Mouse (Mus musculus) embryonic facial prominence, embryonic 14.5 days (tissue): ENCODE results near the gene Fga. TPM values are rescaled to one million over a fixed set of nuclear protein-coding genes. Genes with fewer than 3 reads are reported as not detected.

ENCODE experiments used
- ATAC-seq: fragments of 200-750 bp; cut with Nextera tagmentation; 2 replicates; pipeline ENCODE4 v1.8.0; 2017; ENCODE audit warnings: low read depth, moderate number of reproducible peaks, moderate TSS enrichment
- DNase-seq: peaks from one replicate; pipeline ENCODE4 v3.0.0-alpha.2; 2015; ENCODE audit warnings: low spot score
- H3K27ac ChIP-seq: fragments of 300-500 bp; sonication (generic); replicated peaks from 2 replicates; pipeline ENCODE4 v1.5.1; 2014; ENCODE audit warnings: low read depth, mild to moderate bottlenecking, low read length, moderate library complexity
- H3K27me3 ChIP-seq: fragments of 300-500 bp; sonication (generic); replicated peaks from 2 replicates; pipeline ENCODE4 v1.6.1; 2014; ENCODE audit warnings: low read length; ENCODE audit not compliant: control insufficient read depth, insufficient read depth
- H3K36me3 ChIP-seq: fragments of 300-500 bp; sonication (generic); 2 replicates; pipeline ENCODE4 v1.6.1; 2014; ENCODE audit warnings: low read length, mixed read lengths; ENCODE audit not compliant: control insufficient read depth, insufficient read depth
- H3K4me1 ChIP-seq: fragments of 300-500 bp; sonication (generic); 2 replicates; pipeline ENCODE4 v1.6.1; 2014; ENCODE audit warnings: antibody characterized with exemption, low read length; ENCODE audit not compliant: control insufficient read depth, insufficient read depth
- H3K4me2 ChIP-seq: fragments of 300-500 bp; sonication (generic); 2 replicates; pipeline ENCODE4 v1.6.1; 2014; ENCODE audit warnings: low read depth, mild to moderate bottlenecking, low read length, moderate library complexity, mixed read lengths
- H3K4me3 ChIP-seq: fragments of 300-500 bp; sonication (generic); 2 replicates; pipeline ENCODE4 v1.5.1; 2014; ENCODE audit warnings: low read depth, mild to moderate bottlenecking, low read length
- H3K9ac ChIP-seq: fragments of 300-500 bp; sonication (generic); 2 replicates; pipeline ENCODE4 v1.6.1; 2014; ENCODE audit warnings: low read depth, mild to moderate bottlenecking, low read length, moderate library complexity, mixed read lengths
- H3K9me3 ChIP-seq: fragments of 300-500 bp; sonication (generic); 2 replicates; pipeline ENCODE4 v1.6.1; 2016; ENCODE audit warnings: low read length; ENCODE audit not compliant: control insufficient read depth
- WGBS: fragments of 180-500 bp; shearing (Covaris S2); extraction: QIAGEN DNeasy Blood & Tissue Kit; methylation state at CpG from one replicate; pipeline ENCODE4 v1.1.7; 2014; 5-methylcytosine and 5-hydroxymethylcytosine counted together
- polyA plus RNA-seq: library from polyadenylated mRNA; unstranded; fragments of >200 nt; fragmentation: Nextera tagmentation; extraction: Ambion mirVana; gene quantifications from 2 replicates; pipeline ENCODE4 v1.2.1, GENCODE M21; 2014

Gene Fga
- polyA plus RNA-seq, 1 experiment from 2014 or later = not detected

DNA sequence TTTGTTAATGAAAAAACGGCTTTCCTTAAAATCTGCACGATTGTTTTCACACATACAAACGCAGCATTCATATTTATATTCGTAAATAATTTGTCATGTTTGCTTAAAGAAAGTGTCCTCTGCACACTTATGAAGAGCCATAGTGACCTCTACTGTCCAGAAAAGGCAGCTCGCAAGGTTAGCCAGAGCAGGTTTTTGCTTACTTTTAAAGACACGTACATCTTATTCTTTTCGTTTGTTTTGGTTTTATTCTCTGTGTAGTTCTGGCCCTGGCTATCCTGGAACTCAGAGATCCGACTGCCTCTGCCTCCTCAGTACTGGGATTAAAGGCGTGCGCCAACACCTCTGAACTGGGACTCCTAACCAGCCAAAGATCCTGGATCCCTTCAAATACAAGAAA is 27.9 kb downstream of the Fga start:
- Histone ChIP-seq H3K36me3 (peaks cover 20% of the 10 kb centered on the region), H3K9me3 (no peaks in the 10 kb centered on the region), H3K27me3 (no peaks in the 10 kb centered on the region), H3K9ac (no peak overlapping the region), H3K4me3 (no peak overlapping the region), H3K27ac (no peak overlapping the region), H3K4me2 (no peak overlapping the region), H3K4me1 (peaks cover 5% of the 10 kb centered on the region)
- ATAC-seq (no peak), DNase-seq (peak; percentile 59)
- 30% methylated on average over 10 of the region's 10 CpGs for WGBS

DNA sequence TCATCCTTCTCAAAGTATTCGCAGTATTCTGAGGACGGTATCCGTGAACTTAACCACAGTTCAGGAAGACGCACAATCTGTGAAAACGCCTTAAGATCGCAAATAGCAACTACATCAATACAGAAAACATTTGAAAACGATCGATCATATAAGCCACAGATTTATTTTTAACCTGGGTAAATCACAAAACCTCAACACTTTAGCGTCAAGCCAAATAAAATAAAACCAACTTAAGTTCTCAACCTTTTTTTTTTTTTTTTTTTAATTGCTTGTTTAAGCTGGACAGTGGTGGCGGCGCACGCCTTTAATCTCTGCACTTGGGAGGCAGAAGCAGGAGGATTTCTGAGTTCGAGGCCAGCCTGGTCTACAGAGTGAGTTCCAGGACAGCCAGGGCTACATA is 28.9 kb downstream of the Fga start:
- Histone ChIP-seq H3K27ac (no peak overlapping the region), H3K4me2 (peak overlapping the region; percentile 50), H3K4me1 (peaks cover 5% of the 10 kb centered on the region), H3K9me3 (no peaks in the 10 kb centered on the region), H3K27me3 (no peaks in the 10 kb centered on the region), H3K36me3 (peaks cover 30% of the 10 kb centered on the region), H3K4me3 (peak overlapping the region; percentile 76), H3K9ac (no peak overlapping the region)
- ATAC-seq (no peak), DNase-seq (peak; percentile 5)
- 36% methylated on average over 13 of the region's 13 CpGs for WGBS

DNA sequence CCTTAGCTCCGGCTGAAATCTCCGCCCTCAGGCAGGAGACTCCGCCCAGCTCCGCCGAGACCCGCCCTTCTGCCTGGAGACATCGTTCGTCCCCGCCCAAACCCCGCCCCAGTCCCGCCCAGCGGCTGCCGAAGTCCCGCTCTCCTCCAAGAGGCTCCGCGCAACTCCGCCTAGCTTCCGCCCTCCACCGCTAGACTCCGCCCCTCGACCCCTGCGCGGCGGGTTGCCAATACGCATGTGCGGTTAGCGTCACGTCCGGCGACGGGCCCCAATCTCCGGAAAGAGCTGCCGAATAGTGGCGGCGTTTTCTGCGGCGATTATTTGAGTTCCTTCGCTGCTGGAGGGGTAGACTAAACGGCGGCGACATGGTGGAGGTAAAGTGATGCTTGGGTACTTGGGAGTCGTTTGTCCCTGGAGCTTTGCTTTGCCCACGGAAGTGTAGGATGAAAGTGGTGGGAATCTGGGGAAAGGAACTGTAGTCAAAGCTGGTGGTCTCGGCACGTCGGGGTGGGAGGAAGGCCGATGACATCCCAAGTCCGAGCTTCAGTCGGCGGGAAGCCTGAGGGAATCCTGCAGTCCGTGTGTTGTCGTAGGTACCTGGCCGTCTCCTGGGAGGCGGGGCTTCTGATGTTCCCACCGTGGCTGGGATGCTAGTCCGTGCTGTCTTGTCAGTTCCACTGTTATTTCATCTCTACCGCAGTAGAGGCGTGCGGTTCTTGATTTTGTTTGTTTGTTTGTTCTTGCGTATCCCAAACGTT is 29.6 kb downstream of the Fga start, which contains the start of gene Plrg1:
TSS of gene Plrg1 (plus strand) at position 242 of the 758 bp plus-strand sequence.
- Histone ChIP-seq H3K4me1 (peaks cover 5% of the 10 kb centered on the region), H3K27me3 (no peaks in the 10 kb centered on the region), H3K27ac (peak within 1 kb of the TSS; percentile 65), H3K9ac (peak within 1 kb of the TSS; percentile 85), H3K4me3 (peak within 1 kb of the TSS; percentile 76), H3K9me3 (no peaks in the 10 kb centered on the region), H3K36me3 (peaks cover 36% of the 10 kb centered on the region), H3K4me2 (peak within 1 kb of the TSS; percentile 92)
- DNase-seq (peak; percentile 98), ATAC-seq (peak; percentile 99)
- under 1% methylated on average over 42 of the region's 61 CpGs for WGBS

DNA sequence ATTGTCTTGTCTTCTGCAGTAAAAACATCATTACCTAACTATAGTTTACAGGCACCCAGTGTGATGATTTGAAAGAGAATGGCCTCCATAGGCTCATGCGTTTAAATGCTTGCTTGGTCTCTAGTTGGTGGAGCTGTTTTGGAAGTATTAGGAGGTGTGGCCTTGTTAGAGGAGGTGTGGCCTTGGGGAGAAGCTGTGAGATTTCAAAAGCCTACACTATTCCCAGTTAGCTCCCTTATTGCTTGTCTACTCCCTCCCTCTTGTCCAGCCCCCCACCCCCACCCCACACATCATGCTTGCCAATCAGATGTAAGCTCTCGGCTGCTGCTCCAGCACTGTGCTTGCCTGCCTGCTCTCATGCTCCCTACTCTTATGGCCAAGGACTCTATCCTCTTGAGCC is 31.2 kb downstream of the Fga start:
- no peaks in the 10 kb centered on the region for H3K27me3 ChIP-seq
- WGBS = 91% methylated on average over 2 of the region's 2 CpGs
- H3K9ac ChIP-seq = no peak overlapping the region
- H3K4me3 ChIP-seq = no peak overlapping the region
- peaks cover 52% of the 10 kb centered on the region for H3K36me3 ChIP-seq
- H3K4me1 ChIP-seq = peaks cover 5% of the 10 kb centered on the region
- DNase-seq = no peak
- no peaks in the 10 kb centered on the region for H3K9me3 ChIP-seq
- ATAC-seq = no peak
- H3K27ac ChIP-seq = no peak overlapping the region
- no peak overlapping the region for H3K4me2 ChIP-seq

DNA sequence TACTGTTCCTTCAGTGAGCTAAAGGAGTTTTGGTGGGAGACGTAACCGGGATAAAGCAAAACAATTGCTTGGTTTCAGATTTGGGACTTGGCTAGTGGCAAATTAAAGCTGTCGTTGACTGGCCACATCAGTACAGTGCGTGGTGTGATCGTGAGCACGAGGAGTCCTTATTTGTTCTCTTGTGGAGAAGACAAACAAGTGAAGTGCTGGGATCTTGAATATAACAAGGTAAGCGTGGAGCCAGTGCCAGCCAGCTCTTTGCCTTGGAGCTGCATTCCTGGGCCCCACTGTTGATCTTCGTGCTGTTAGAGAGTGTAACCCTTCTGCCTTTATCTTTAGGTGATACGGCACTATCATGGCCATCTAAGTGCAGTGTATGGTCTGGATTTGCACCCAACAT is 42.0 kb downstream of the Fga start:
- Histone ChIP-seq H3K27ac (no peak overlapping the region), H3K36me3 (peaks cover 87% of the 10 kb centered on the region), H3K27me3 (no peaks in the 10 kb centered on the region), H3K4me1 (no peaks in the 10 kb centered on the region), H3K9me3 (no peaks in the 10 kb centered on the region), H3K9ac (no peak overlapping the region), H3K4me3 (no peak overlapping the region), H3K4me2 (no peak overlapping the region)
- DNase-seq = no peak
- no peak for ATAC-seq
- WGBS = 90% methylated on average over 9 of the region's 9 CpGs

DNA sequence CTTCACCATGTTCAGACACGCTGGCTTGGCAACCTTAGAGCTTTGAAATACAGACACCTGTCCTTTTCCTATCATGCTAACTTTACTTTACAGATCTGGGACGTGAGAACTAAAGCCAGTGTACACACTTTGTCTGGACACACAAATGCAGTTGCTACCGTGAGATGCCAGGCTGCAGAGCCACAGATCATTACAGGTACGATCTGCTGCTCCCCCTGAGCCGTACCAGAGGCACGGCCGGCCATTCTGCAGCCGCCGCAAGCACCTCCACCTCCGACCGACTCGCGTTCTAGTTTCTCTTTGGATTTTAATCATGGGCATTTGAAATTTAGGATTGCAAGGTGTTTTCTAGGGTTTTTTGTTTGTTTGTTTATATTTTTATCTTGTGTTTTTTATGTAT is 43.0 kb downstream of the Fga start:
- Histone ChIP-seq H3K4me2 (no peak overlapping the region), H3K27ac (no peak overlapping the region), H3K4me3 (no peak overlapping the region), H3K9me3 (no peaks in the 10 kb centered on the region), H3K9ac (no peak overlapping the region), H3K36me3 (peaks cover 85% of the 10 kb centered on the region), H3K4me1 (no peaks in the 10 kb centered on the region), H3K27me3 (no peaks in the 10 kb centered on the region)
- DNase-seq (no peak), ATAC-seq (no peak)
- 94% methylated on average over 13 of the region's 13 CpGs for WGBS

DNA sequence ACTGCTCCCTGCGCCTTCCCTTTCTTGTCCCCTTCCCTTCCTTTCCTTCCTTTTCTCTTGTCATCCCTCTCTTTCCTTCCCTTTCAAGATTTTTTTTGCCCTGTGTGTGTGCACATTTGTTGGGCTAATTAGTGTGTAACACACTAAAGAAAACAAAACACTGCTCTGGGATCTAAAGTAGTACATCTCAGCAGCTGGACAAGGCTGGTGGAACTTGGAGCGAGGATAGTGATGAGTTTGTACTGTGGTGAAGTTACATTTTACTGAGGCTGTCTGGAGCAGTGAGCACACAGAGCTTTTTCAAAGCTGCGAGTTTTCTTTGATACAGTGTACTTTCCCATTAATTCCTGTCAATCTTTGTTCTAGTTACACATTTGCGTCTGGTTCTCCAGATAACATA is 44.4 kb downstream of the Fga start:
- H3K4me2 ChIP-seq = no peak overlapping the region
- DNase-seq (no peak), ATAC-seq (no peak)
- WGBS = 90% methylated on average over 4 of the region's 4 CpGs
- peaks cover 78% of the 10 kb centered on the region for H3K36me3 ChIP-seq
- no peaks in the 10 kb centered on the region for H3K27me3 ChIP-seq
- H3K4me3 ChIP-seq = no peak overlapping the region
- H3K4me1 ChIP-seq = no peaks in the 10 kb centered on the region
- no peaks in the 10 kb centered on the region for H3K9me3 ChIP-seq
- no peak overlapping the region for H3K27ac ChIP-seq
- no peak overlapping the region for H3K9ac ChIP-seq

DNA sequence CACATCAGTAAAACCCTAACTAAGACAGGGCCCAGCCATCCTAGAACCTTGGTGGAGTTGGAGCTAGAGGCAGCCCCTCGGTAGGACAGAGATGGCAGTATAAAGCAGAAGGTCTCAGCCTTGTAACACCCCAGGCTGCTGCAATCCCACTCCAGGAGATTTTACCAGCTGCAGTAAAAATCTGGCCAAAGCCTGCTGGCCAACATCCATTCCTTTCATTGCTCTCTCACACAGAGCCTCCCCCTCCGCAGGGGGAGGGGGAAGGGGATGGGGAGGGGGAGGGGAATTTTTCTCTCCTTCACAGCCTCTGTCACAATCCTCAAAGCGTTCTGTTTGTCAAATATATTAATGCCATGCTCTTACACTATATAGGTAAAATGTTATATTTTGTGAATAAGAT is 50.7 kb downstream of the Fga start:
- peak; percentile 33 for DNase-seq

DNA sequence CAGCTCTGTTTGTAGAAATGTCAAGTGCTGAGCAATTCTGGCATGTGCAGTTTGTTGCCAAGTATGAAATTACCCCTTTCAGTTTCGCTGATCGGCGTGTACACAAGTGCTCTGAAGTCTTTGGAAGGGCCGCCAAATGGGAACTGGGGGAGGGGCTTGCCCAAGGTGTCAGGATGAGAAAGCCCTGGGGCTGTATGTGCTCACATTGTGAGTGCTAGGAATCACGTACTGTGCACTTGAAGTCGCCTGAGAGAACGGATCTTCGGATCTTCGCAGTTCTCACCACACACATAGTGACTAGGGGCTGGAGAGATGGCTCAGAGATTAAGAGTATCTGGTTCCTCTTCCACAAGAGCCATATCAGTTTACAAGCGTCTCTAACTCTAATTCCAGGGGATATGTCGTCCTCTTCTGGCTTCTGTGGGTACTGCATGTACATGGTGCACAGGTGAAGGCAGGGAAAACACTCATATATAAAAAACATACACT is 54.7 kb downstream of the Fga start:
- WGBS = under 1% methylated on average over 11 of the region's 11 CpGs
- DNase-seq = peak; percentile 87
- ATAC-seq = peak; percentile 88

More for the DNA sequence above, 50.7 kb downstream of the Fga start:
- Histone ChIP-seq H3K27me3 (no peaks in the 10 kb centered on the region), H3K36me3 (peaks cover 21% of the 10 kb centered on the region), H3K4me2 (no peak overlapping the region), H3K4me3 (no peak overlapping the region), H3K9me3 (no peaks in the 10 kb centered on the region), H3K4me1 (peaks cover 5% of the 10 kb centered on the region), H3K9ac (no peak overlapping the region), H3K27ac (no peak overlapping the region)
- 42% methylated on average over 3 of the region's 3 CpGs for WGBS
- ATAC-seq = no peak

More for the DNA sequence above, 54.7 kb downstream of the Fga start:
- no peaks in the 10 kb centered on the region for H3K9me3 ChIP-seq
- H3K4me2 ChIP-seq = peak overlapping the region; percentile 54
- H3K4me3 ChIP-seq = peak overlapping the region; percentile 26
- no peaks in the 10 kb centered on the region for H3K36me3 ChIP-seq
- H3K27me3 ChIP-seq = no peaks in the 10 kb centered on the region
- H3K9ac ChIP-seq = peak overlapping the region; percentile 22; the same call in 1 of the 2 replicates
- no peak overlapping the region for H3K27ac ChIP-seq
- peaks cover 5% of the 10 kb centered on the region for H3K4me1 ChIP-seq
